Mouse (Mus musculus) liver, adult 2 months (tissue): ENCODE measurements around the gene Grhpr.

Experiments used
- CTCF ChIP-seq: fragments of 200-500 bp; IDR thresholded peaks from 2 replicates; pipeline ENCODE4 v1.5.1; 2011; ENCODE audit warnings: low read depth, low read length, control low read depth
- POLR2A ChIP-seq: fragments of 200-500 bp; IDR thresholded peaks from 2 replicates; pipeline ENCODE4 v1.6.1; 2011; ENCODE audit warnings: low read length, control low read depth; ENCODE audit not compliant: insufficient read depth; ENCODE audit errors: extremely low read depth

DNA sequence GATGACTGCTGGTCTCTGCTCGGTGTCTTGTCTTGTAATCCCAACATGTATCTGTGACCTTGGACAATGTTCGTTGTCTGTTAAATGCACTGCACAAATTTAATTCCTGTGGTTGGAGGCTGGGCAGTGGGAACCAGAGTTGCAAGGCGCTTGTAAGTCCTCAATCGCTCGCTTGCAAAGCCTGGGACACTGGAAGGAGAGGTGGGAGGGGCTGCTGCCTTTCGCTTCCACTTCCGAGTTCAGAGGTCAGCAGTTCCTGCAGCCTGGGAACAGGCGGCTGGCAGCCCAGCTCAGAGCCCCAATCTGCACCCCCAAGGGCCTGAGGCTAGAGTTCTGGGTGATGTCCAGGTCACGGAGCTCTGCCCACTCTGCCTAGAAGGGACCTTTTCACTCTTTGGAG is 28.2 kb upstream of the Grhpr start:
- TF ChIP-seq CTCF (no peak), POLR2A (no peak)
